Mouse (Mus musculus) embryonic facial prominence, embryonic 10.5 days (tissue): Measurements from ENCODE around the gene Rem2. TPM values are rescaled to one million over a fixed set of nuclear protein-coding genes. Genes with fewer than 3 reads are reported as not detected.
A peak's percentile ranks its signal among the peaks of the same experiment; 100 is the strongest.

Experiments
- DNase-seq: peaks from one replicate; pipeline ENCODE4 v3.0.0-alpha.2; 2017; ENCODE audit warnings: low spot score
- H3K27ac ChIP-seq: fragments of 300-500 bp; sonication (generic); replicated peaks from 2 replicates; pipeline ENCODE4 v1.5.1; 2016; ENCODE audit warnings: mild to moderate bottlenecking
- H3K27me3 ChIP-seq: fragments of 300-500 bp; sonication (generic); replicated peaks from 2 replicates; pipeline ENCODE4 v1.6.1; 2016; ENCODE audit warnings: low read depth, mild to moderate bottlenecking; ENCODE audit not compliant: poor library complexity, severe bottlenecking
- H3K36me3 ChIP-seq: fragments of 300-500 bp; sonication (generic); replicated peaks from 2 replicates; pipeline ENCODE4 v1.6.1; 2016; ENCODE audit warnings: mild to moderate bottlenecking, moderate library complexity
- H3K4me1 ChIP-seq: fragments of 300-500 bp; sonication (generic); 2 replicates; pipeline ENCODE4 v1.6.1; 2016
- H3K4me3 ChIP-seq: fragments of 300-500 bp; sonication (generic); 2 replicates; pipeline ENCODE4 v1.5.1; 2016; ENCODE audit warnings: mild to moderate bottlenecking, moderate library complexity
- H3K9me3 ChIP-seq: fragments of 300-500 bp; sonication (generic); 2 replicates; pipeline ENCODE4 v1.6.1; 2016; ENCODE audit warnings: mild to moderate bottlenecking
- WGBS: fragments of 180-500 bp; shearing (Covaris S2); methylation state at CpG from one replicate; pipeline ENCODE4 v1.1.7; 2016; 5-methylcytosine and 5-hydroxymethylcytosine counted together
- polyA plus RNA-seq: library from polyadenylated mRNA; unstranded; fragments of >200 nt; fragmentation: Nextera tagmentation; extraction: Ambion mirVana; gene quantifications from 2 replicates; pipeline ENCODE4 v1.2.1, GENCODE M21; 2016

The Rem2 gene
- polyA plus RNA-seq, 1 experiment from 2014 or later, result 9.1 TPM

GRCm38 (mm10) chr14:54509774-54510173, 33.9 kb downstream of the Rem2 start:
- no peak overlapping the region for H3K4me3 ChIP-seq
- DNase-seq, result no peak
- no peak overlapping the region for H3K27ac ChIP-seq
- WGBS, result 93% methylated on average over 9 of the region's 9 CpGs
- no peaks in the 10 kb centered on the region for H3K4me1 ChIP-seq
- no peaks in the 10 kb centered on the region for H3K27me3 ChIP-seq
- peaks cover 11% of the 10 kb centered on the region for H3K9me3 ChIP-seq
- H3K36me3 ChIP-seq, result peaks cover 98% of the 10 kb centered on the region

GRCm38 (mm10) chr14:54516710-54517310, 40.9 kb downstream of the Rem2 start:
- Histone ChIP-seq H3K4me1 (peaks cover 21% of the 10 kb centered on the region), H3K27me3 (no peaks in the 10 kb centered on the region), H3K4me3 (peak overlapping the region; percentile 82), H3K9me3 (peaks cover 11% of the 10 kb centered on the region), H3K27ac (peak overlapping the region; percentile 92), H3K36me3 (peaks cover 41% of the 10 kb centered on the region)
- 7% methylated on average over 17 of the region's 17 CpGs for WGBS
- no peak for DNase-seq

GRCm38 (mm10) chr14:54523600-54523999, 47.7 kb downstream of the Rem2 start:
- Histone ChIP-seq H3K4me3 (no peak overlapping the region), H3K36me3 (no peaks in the 10 kb centered on the region), H3K27ac (no peak overlapping the region), H3K9me3 (no peaks in the 10 kb centered on the region), H3K27me3 (no peaks in the 10 kb centered on the region), H3K4me1 (peaks cover 19% of the 10 kb centered on the region)
- 32% methylated on average over 6 of the region's 6 CpGs for WGBS
- no peak for DNase-seq

DNA sequence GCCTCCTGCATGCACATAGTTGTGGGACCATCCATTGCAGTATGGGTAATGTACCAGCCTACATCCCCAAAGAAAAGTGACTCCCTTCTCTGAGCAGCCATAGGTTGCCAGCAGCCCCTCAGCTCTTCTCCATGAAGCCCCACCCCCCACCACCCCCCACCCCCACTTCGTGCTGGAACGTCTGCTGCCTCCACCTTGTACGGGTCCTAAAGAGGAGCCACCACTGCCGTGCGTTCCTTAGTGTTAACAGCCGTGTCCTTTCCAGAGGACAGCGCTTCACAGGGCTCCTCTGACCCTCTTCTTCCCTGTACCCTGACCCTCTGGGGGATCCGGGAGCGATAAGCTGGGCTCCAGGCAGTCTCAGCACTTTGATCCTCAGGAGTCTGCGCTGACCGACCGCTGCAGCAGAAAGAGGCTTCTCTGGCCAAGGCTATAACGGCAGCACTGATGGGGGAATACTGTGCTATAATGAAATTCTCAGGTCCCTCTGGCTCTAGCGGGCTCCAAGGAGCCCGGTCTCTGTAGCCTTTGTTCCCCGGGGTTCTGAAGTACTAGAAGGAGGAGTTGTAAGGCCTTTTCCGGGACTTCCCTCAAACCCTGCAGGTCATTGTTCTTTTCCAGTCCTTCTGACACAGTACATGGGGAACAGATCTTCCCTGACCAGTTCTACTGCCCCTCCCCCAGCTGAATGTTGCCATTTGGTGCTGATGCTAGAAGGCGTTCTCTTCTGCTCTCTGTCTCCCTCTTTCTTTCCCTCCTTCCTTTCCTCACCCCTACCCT, 51.5 kb downstream of the Rem2 start:
- H3K27ac ChIP-seq, result peak overlapping the region; percentile 86
- H3K4me3 ChIP-seq, result peak overlapping the region; percentile 61
- no peaks in the 10 kb centered on the region for H3K36me3 ChIP-seq
- H3K9me3 ChIP-seq, result no peaks in the 10 kb centered on the region
- H3K27me3 ChIP-seq, result no peaks in the 10 kb centered on the region
- 1% methylated on average over 18 of the region's 18 CpGs for WGBS
- peak; percentile 64 for DNase-seq
- H3K4me1 ChIP-seq, result peaks cover 17% of the 10 kb centered on the region

DNA sequence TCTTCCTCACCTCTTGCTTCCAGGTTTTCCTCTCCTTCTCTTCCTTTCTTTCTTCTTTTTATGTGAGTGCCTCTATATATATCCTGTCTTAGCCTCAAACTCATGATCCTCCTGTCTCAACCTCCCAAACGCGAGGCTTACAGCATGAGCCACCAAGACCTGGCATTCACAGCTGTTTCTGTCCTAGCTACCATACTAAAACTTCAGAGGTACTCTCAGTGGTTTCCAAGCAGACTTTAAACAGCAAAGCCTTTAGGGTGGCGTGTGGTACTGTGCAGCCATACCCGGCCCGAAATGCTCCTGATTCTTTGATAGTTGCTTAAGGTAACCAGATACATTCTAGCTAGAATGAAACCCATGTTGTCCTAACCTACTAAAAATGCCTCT, 52.1 kb downstream of the Rem2 start:
- Histone ChIP-seq H3K9me3 (no peaks in the 10 kb centered on the region), H3K27me3 (no peaks in the 10 kb centered on the region), H3K27ac (peak overlapping the region; percentile 86; the same call in 1 of the 2 replicates), H3K4me1 (peaks cover 17% of the 10 kb centered on the region), H3K36me3 (no peaks in the 10 kb centered on the region), H3K4me3 (peak overlapping the region; percentile 61)
- 20% methylated on average over 5 of the region's 5 CpGs for WGBS
- DNase-seq, result no peak

GRCm38 (mm10) chr14:54528446-54529111, 52.7 kb downstream of the Rem2 start:
- DNase-seq, result peak; percentile 92
- 15% methylated on average over 17 of the region's 17 CpGs for WGBS
- no peaks in the 10 kb centered on the region for H3K36me3 ChIP-seq
- peak overlapping the region; percentile 61; the same call in 1 of the 2 replicates for H3K4me3 ChIP-seq
- H3K4me1 ChIP-seq, result peaks cover 17% of the 10 kb centered on the region
- H3K9me3 ChIP-seq, result no peaks in the 10 kb centered on the region
- H3K27me3 ChIP-seq, result no peaks in the 10 kb centered on the region
- peak overlapping the region; percentile 86; the same call in 1 of the 2 replicates for H3K27ac ChIP-seq

Other genes starting within 250 kb of the Rem2 start
- 229 and 238 TPM in 2 replicates for gene Dad1, start 222.0 kb upstream of the Rem2 start, polyA plus RNA-seq
- 37.3 and 39.9 TPM in 2 replicates for gene Abhd4, start 221.9 kb upstream of the Rem2 start, polyA plus RNA-seq
- gene Olfr49, start 191.2 kb upstream of the Rem2 start, polyA plus RNA-seq, result not detected in 2 replicates
- gene Oxa1l, start 115.3 kb upstream of the Rem2 start, polyA plus RNA-seq, result 49.1 and 51.5 TPM in 2 replicates
- 3.6 and 4.2 TPM in 2 replicates for gene Slc7a7, start 58.3 kb upstream of the Rem2 start, polyA plus RNA-seq
- gene Mrpl52, start 49.2 kb upstream of the Rem2 start, polyA plus RNA-seq, result 201 and 207 TPM in 2 replicates
- gene Mmp14, start 44.5 kb upstream of the Rem2 start, polyA plus RNA-seq, result 62.7 and 69.5 TPM in 2 replicates
- gene Lrp10, start 12.0 kb upstream of the Rem2 start, polyA plus RNA-seq, result 23.2 and 23.4 TPM in 2 replicates
- 139 and 149 TPM in 2 replicates for gene Prmt5, start 41.4 kb downstream of the Rem2 start, polyA plus RNA-seq
- 58.9 and 60.5 TPM in 2 replicates for gene Haus4, start 78.5 kb downstream of the Rem2 start, polyA plus RNA-seq
- gene Ajuba, start 101.5 kb downstream of the Rem2 start, polyA plus RNA-seq, result 79.7 and 95.4 TPM in 2 replicates
- 9.3 and 12.4 TPM in 2 replicates for gene 4931414P19Rik, start 129.9 kb downstream of the Rem2 start, polyA plus RNA-seq
- 486 and 490 TPM in 2 replicates for gene Psmb5, start 141.9 kb downstream of the Rem2 start, polyA plus RNA-seq
- gene Psmb11, start 145.3 kb downstream of the Rem2 start, polyA plus RNA-seq, result 0.04 and 0.12 TPM in 2 replicates
- gene Gm17606, start 164.9 kb downstream of the Rem2 start, polyA plus RNA-seq, result not detected in 2 replicates
- 5.3 and 6.0 TPM in 2 replicates for gene Cdh24, start 165.3 kb downstream of the Rem2 start, polyA plus RNA-seq
- gene 1700123O20Rik, start 210.1 kb downstream of the Rem2 start, polyA plus RNA-seq, result 115 and 116 TPM in 2 replicates
- gene Acin1, start 210.8 kb downstream of the Rem2 start, polyA plus RNA-seq, result 150 and 152 TPM in 2 replicates
- gene Gm29776, start 222.7 kb downstream of the Rem2 start, polyA plus RNA-seq, result 0.10 and 0.12 TPM in 2 replicates
- gene Cebpe, start 236.1 kb downstream of the Rem2 start, polyA plus RNA-seq, result not detected in 2 replicates